Mouse (Mus musculus): ENCODE measurements at regions not wholly inside any gene's neighbourhood (a gene's known extent, or its start where the extent isn't known, plus 50 kb on each side); places are given as distances from the start of the nearest gene placed in this dataset.

- 96% methylated on average over 5 of the region's 5 CpGs for WGBS
- Histone ChIP-seq H3K4me2 (replicated peaks) (no peak overlapping the region), H3K9ac (replicated peaks) (no peak overlapping the region), H3K27me3 (no peaks in the 10 kb centered on the region), H3K36me3 (no peaks in the 10 kb centered on the region), H3K4me1 (no peaks in the 10 kb centered on the region), H3K4me3 (no peak overlapping the region), H3K9me3 (no peaks in the 10 kb centered on the region), H3K27ac (replicated peaks) (no peak overlapping the region)
- ATAC-seq (ENCODE audit: low FRiP score, low read depth): no peak
These were observed 199.8 kb downstream of the Hs3st3b1 start for GRCm38 (mm10) chr11:63722261-63722660.

GRCm38 (mm10) chr11:63730880-63731279 lies 191.2 kb downstream of the Hs3st3b1 start:
- no peaks in the 10 kb centered on the region for H3K9me3 ChIP-seq
- H3K9ac ChIP-seq (replicated peaks): no peak overlapping the region
- 76% methylated on average over 9 of the region's 9 CpGs for WGBS
- no peak overlapping the region for H3K4me2 ChIP-seq (replicated peaks)
- peaks cover 2% of the 10 kb centered on the region; the same call in 1 of the 2 replicates for H3K4me1 ChIP-seq
- no peaks in the 10 kb centered on the region for H3K27me3 ChIP-seq
- no peak overlapping the region for H3K27ac ChIP-seq (replicated peaks)
- no peaks in the 10 kb centered on the region for H3K36me3 ChIP-seq
- no peak overlapping the region for H3K4me3 ChIP-seq
- ATAC-seq (ENCODE audit: low FRiP score, low read depth): no peak

- Histone ChIP-seq H3K27ac (replicated peaks) (no peak overlapping the region), H3K9ac (replicated peaks) (no peak overlapping the region), H3K4me3 (no peak overlapping the region), H3K27me3 (no peaks in the 10 kb centered on the region), H3K9me3 (no peaks in the 10 kb centered on the region), H3K36me3 (no peaks in the 10 kb centered on the region), H3K4me1 (no peaks in the 10 kb centered on the region), H3K4me2 (replicated peaks) (no peak overlapping the region)
- WGBS: 73% methylated on average over 5 of the region's 5 CpGs
- no peak for ATAC-seq (ENCODE audit: low FRiP score, low read depth)
These were observed 168.8 kb downstream of the Hs3st3b1 start for GRCm38 (mm10) chr11:63753260-63753659.

- H3K36me3 ChIP-seq: no peaks in the 10 kb centered on the region
- no peak overlapping the region for H3K9ac ChIP-seq (replicated peaks)
- ATAC-seq (ENCODE audit: low FRiP score, low read depth): no peak
- H3K4me1 ChIP-seq: no peaks in the 10 kb centered on the region
- H3K4me2 ChIP-seq (replicated peaks): no peak overlapping the region
- 78% methylated on average over 3 of the region's 3 CpGs for WGBS
- H3K27me3 ChIP-seq: no peaks in the 10 kb centered on the region
- no peak overlapping the region for H3K4me3 ChIP-seq
- H3K27ac ChIP-seq (replicated peaks): no peak overlapping the region
- H3K9me3 ChIP-seq: no peaks in the 10 kb centered on the region
These were observed 167.3 kb downstream of the Hs3st3b1 start for GRCm38 (mm10) chr11:63754826-63755225.

- H3K9ac ChIP-seq (replicated peaks): no peak overlapping the region
- no peak overlapping the region for H3K4me2 ChIP-seq (replicated peaks)
- H3K9me3 ChIP-seq: no peaks in the 10 kb centered on the region
- ATAC-seq (ENCODE audit: low FRiP score, low read depth): no peak
- H3K36me3 ChIP-seq: no peaks in the 10 kb centered on the region
- H3K27me3 ChIP-seq: no peaks in the 10 kb centered on the region
- no peak overlapping the region for H3K4me3 ChIP-seq
- H3K4me1 ChIP-seq: no peaks in the 10 kb centered on the region
- no peak overlapping the region for H3K27ac ChIP-seq (replicated peaks)
- WGBS: 92% methylated on average over 3 of the region's 3 CpGs
These were observed 163.8 kb downstream of the Hs3st3b1 start for GRCm38 (mm10) chr11:63758313-63758712.

- Histone ChIP-seq H3K36me3 (no peaks in the 10 kb centered on the region), H3K9ac (replicated peaks) (no peak overlapping the region), H3K4me2 (replicated peaks) (no peak overlapping the region), H3K4me3 (no peak overlapping the region), H3K27ac (replicated peaks) (no peak overlapping the region), H3K27me3 (no peaks in the 10 kb centered on the region), H3K9me3 (no peaks in the 10 kb centered on the region), H3K4me1 (no peaks in the 10 kb centered on the region)
- no peak for ATAC-seq (ENCODE audit: low FRiP score, low read depth)
- WGBS: 82% methylated on average over 6 of the region's 6 CpGs
These were observed 160.5 kb downstream of the Hs3st3b1 start for GRCm38 (mm10) chr11:63761561-63761960.

- ATAC-seq (ENCODE audit: low FRiP score, low read depth): no peak
- H3K9ac ChIP-seq (replicated peaks): no peak overlapping the region
- H3K36me3 ChIP-seq: no peaks in the 10 kb centered on the region
- 66% methylated on average over 10 of the region's 10 CpGs for WGBS
- no peak overlapping the region for H3K4me3 ChIP-seq
- no peak overlapping the region for H3K4me2 ChIP-seq (replicated peaks)
- no peaks in the 10 kb centered on the region for H3K27me3 ChIP-seq
- no peak overlapping the region for H3K27ac ChIP-seq (replicated peaks)
- H3K4me1 ChIP-seq: no peaks in the 10 kb centered on the region
- 0 out of 2 replicates have a peak, but pooled peaks cover 4% of the 10 kb centered on the region for H3K9me3 ChIP-seq
These were observed 154.3 kb downstream of the Hs3st3b1 start for GRCm38 (mm10) chr11:63767631-63768250.

GRCm38 (mm10) chr11:63769738-63770137 lies 152.4 kb downstream of the Hs3st3b1 start:
- no peak overlapping the region for H3K9ac ChIP-seq (replicated peaks)
- no peaks in the 10 kb centered on the region for H3K36me3 ChIP-seq
- 0 out of 2 replicates have a peak, but pooled peaks cover 4% of the 10 kb centered on the region for H3K9me3 ChIP-seq
- no peaks in the 10 kb centered on the region for H3K4me1 ChIP-seq
- no peak for ATAC-seq (ENCODE audit: low FRiP score, low read depth)
- H3K27ac ChIP-seq (replicated peaks): no peak overlapping the region
- H3K4me3 ChIP-seq: no peak overlapping the region
- no peaks in the 10 kb centered on the region for H3K27me3 ChIP-seq
- no peak overlapping the region for H3K4me2 ChIP-seq (replicated peaks)
- 95% methylated on average over 2 of the region's 2 CpGs for WGBS

GRCm38 (mm10) chr11:63775382-63775781 lies 146.7 kb downstream of the Hs3st3b1 start:
- Histone ChIP-seq H3K4me2 (replicated peaks) (no peak overlapping the region), H3K4me1 (peaks cover 11% of the 10 kb centered on the region; the same call in 1 of the 2 replicates), H3K4me3 (no peak overlapping the region), H3K9me3 (no peaks in the 10 kb centered on the region), H3K27ac (replicated peaks) (no peak overlapping the region), H3K9ac (replicated peaks) (no peak overlapping the region), H3K27me3 (no peaks in the 10 kb centered on the region; the same call in 1 of the 2 replicates), H3K36me3 (no peaks in the 10 kb centered on the region)
- WGBS: 65% methylated on average over 6 of the region's 6 CpGs
- no peak for ATAC-seq (ENCODE audit: low FRiP score, low read depth)

GRCm38 (mm10) chr11:63779371-63779770 lies 142.7 kb downstream of the Hs3st3b1 start:
- WGBS: 82% methylated on average over 6 of the region's 6 CpGs
- Histone ChIP-seq H3K36me3 (no peaks in the 10 kb centered on the region), H3K4me1 (peaks cover 11% of the 10 kb centered on the region; the same call in 1 of the 2 replicates), H3K27ac (replicated peaks) (no peak overlapping the region), H3K27me3 (no peaks in the 10 kb centered on the region; the same call in 1 of the 2 replicates), H3K4me2 (replicated peaks) (no peak overlapping the region), H3K4me3 (no peak overlapping the region), H3K9me3 (no peaks in the 10 kb centered on the region), H3K9ac (replicated peaks) (no peak overlapping the region)
- no peak for ATAC-seq (ENCODE audit: low FRiP score, low read depth)

- ATAC-seq (ENCODE audit: low FRiP score, low read depth): no peak
These were observed 139.8 kb downstream of the Hs3st3b1 start for GRCm38 (mm10) chr11:63781967-63782915.

GRCm38 (mm10) chr11:63785281-63785886 lies 136.7 kb downstream of the Hs3st3b1 start:
- Histone ChIP-seq H3K27ac (replicated peaks) (0 out of 2 replicates have a peak overlapping the region, but pooled peaks have one; percentile 20), H3K4me1 (peaks cover 18% of the 10 kb centered on the region), H3K9me3 (no peaks in the 10 kb centered on the region), H3K9ac (replicated peaks) (no peak overlapping the region), H3K36me3 (no peaks in the 10 kb centered on the region), H3K27me3 (peaks cover 6% of the 10 kb centered on the region), H3K4me2 (replicated peaks) (no peak overlapping the region), H3K4me3 (no peak overlapping the region)
- ATAC-seq (ENCODE audit: low FRiP score, low read depth): no peak
- 12% methylated on average over 8 of the region's 8 CpGs for WGBS

More at GRCm38 (mm10) chr11:63781967-63782915, 139.8 kb downstream of the Hs3st3b1 start:
- Histone ChIP-seq H3K4me1 (peaks cover 23% of the 10 kb centered on the region; the same call in 1 of the 2 replicates), H3K36me3 (no peaks in the 10 kb centered on the region), H3K4me3 (no peak overlapping the region), H3K4me2 (replicated peaks) (no peak overlapping the region), H3K9me3 (no peaks in the 10 kb centered on the region), H3K27me3 (no peaks in the 10 kb centered on the region; the same call in 1 of the 2 replicates), H3K27ac (replicated peaks) (no peak overlapping the region), H3K9ac (replicated peaks) (no peak overlapping the region)
- WGBS: 84% methylated on average over 19 of the region's 19 CpGs
